Mouse (Mus musculus): Measurements from ENCODE around the gene Apopt1. TPM values are rescaled to one million over a fixed set of nuclear protein-coding genes. Genes with fewer than 3 reads are reported as not detected.
A peak's percentile ranks its signal among the peaks of the same experiment; 100 is the strongest.

Apopt1 gene
- polyA plus RNA-seq (2015; fragmentation: Nextera tagmentation; extraction: Ambion mirVana): 41.8 and 42.8 TPM in 2 replicates

- WGBS: under 1% methylated on average over 57 of the region's 86 CpGs
Observed at GRCm38 (mm10) chr12:111713004-111713651, at the start of gene Apopt1, which contains the start of gene Bag5. Gene Apopt1, plus strand, starts transcription at chr12:111713261. Gene Bag5, minus strand, starts transcription at chr12:111713257.

GRCm38 (mm10) chr12:111664144-111664634 is 48.9 kb upstream of the Apopt1 start:
- DNase-seq (ENCODE audit: low spot score): no peak
- TF ChIP-seq EP300 (optimal IDR thresholded peaks at IDR 0.05) (no peak), CTCF (IDR thresholded peaks at IDR 0.05; ENCODE audit: low read depth) (peak; percentile 28; the same call in 1 of the 2 replicates)
- ATAC-seq (ENCODE audit: low FRiP score, low TSS enrichment): peak; percentile 61
- no peaks in the 10 kb centered on the region; the same call in 1 of the 2 replicates for H3K36me3 ChIP-seq (ENCODE audit: control insufficient read depth, insufficient read depth, low read length)
- no peaks in the 10 kb centered on the region for H3K27me3 ChIP-seq (ENCODE audit: control insufficient read depth, insufficient read depth, low read length)
- WGBS: 17% methylated on average over 6 of the region's 6 CpGs
- H3K4me2 ChIP-seq (replicated peaks; ENCODE audit: low read depth): peak overlapping the region; percentile 8; the same call in 1 of the 2 replicates
- H3K9me3 ChIP-seq (ENCODE audit: control insufficient read depth, low read length): no peaks in the 10 kb centered on the region
- H3K27ac ChIP-seq (replicated peaks): peak overlapping the region; percentile 82
- H3K4me1 ChIP-seq (replicated peaks; ENCODE audit: control insufficient read depth, insufficient read depth): 0 out of 2 replicates have a peak, but pooled peaks cover 2% of the 10 kb centered on the region
- H3K9ac ChIP-seq (ENCODE audit: low read length): no peak overlapping the region
- no peak overlapping the region for H3K4me3 ChIP-seq (ENCODE audit: low read depth, low read length)

More at GRCm38 (mm10) chr12:111713004-111713651, at the start of gene Apopt1, which contains the start of gene Bag5:
- H3K27me3 ChIP-seq (ENCODE audit: control insufficient read depth, insufficient read depth, low read length): no peaks in the 10 kb centered on the region
- H3K4me3 ChIP-seq (ENCODE audit: low read depth, low read length): peak within 1 kb of the TSS; percentile 94
- ATAC-seq (ENCODE audit: low FRiP score, low TSS enrichment): peak; percentile 98
- H3K4me2 ChIP-seq (replicated peaks; ENCODE audit: low read depth): peak within 1 kb of the TSS; percentile 83
- H3K27ac ChIP-seq (replicated peaks): peak within 1 kb of the TSS; percentile 88
- H3K4me1 ChIP-seq (replicated peaks; ENCODE audit: control insufficient read depth, insufficient read depth): peaks cover 3% of the 10 kb centered on the region; the same call in 1 of the 2 replicates
- no peaks in the 10 kb centered on the region for H3K9me3 ChIP-seq (ENCODE audit: control insufficient read depth, low read length)
- peak; percentile 47 for TF ChIP-seq CTCF (IDR thresholded peaks at IDR 0.05; ENCODE audit: low read depth)
- TF ChIP-seq EP300 (optimal IDR thresholded peaks at IDR 0.05): no peak
- DNase-seq (ENCODE audit: low spot score): peak; percentile 95
- H3K36me3 ChIP-seq (ENCODE audit: control insufficient read depth, insufficient read depth, low read length): peaks cover 16% of the 10 kb centered on the region; the same call in 1 of the 2 replicates
- H3K9ac ChIP-seq (ENCODE audit: low read length): peak within 1 kb of the TSS; percentile 97

- DNase-seq (ENCODE audit: low spot score): no peak
- no peaks in the 10 kb centered on the region for H3K27me3 ChIP-seq (ENCODE audit: control insufficient read depth, insufficient read depth, low read length)
- 0 out of 2 replicates have a peak overlapping the region, but pooled peaks have one; percentile 8 for H3K9ac ChIP-seq (ENCODE audit: low read length)
- 72% methylated on average over 13 of the region's 13 CpGs for WGBS
- H3K4me3 ChIP-seq (ENCODE audit: low read depth, low read length): no peak overlapping the region
- H3K9me3 ChIP-seq (ENCODE audit: control insufficient read depth, low read length): no peaks in the 10 kb centered on the region
- ATAC-seq (ENCODE audit: low FRiP score, low TSS enrichment): no peak
- H3K4me1 ChIP-seq (replicated peaks; ENCODE audit: control insufficient read depth, insufficient read depth): 0 out of 2 replicates have a peak, but pooled peaks cover 2% of the 10 kb centered on the region
- peak overlapping the region; percentile 82 for H3K27ac ChIP-seq (replicated peaks)
- H3K36me3 ChIP-seq (ENCODE audit: control insufficient read depth, insufficient read depth, low read length): no peaks in the 10 kb centered on the region; the same call in 1 of the 2 replicates
- no peak overlapping the region for H3K4me2 ChIP-seq (replicated peaks; ENCODE audit: low read depth)
- no peak for TF ChIP-seq CTCF (IDR thresholded peaks at IDR 0.05; ENCODE audit: low read depth)
- no peak for TF ChIP-seq EP300 (optimal IDR thresholded peaks at IDR 0.05)
Observed at GRCm38 (mm10) chr12:111665041-111665880, 47.8 kb upstream of the Apopt1 start.

GRCm38 (mm10) chr12:111666380-111666779 is 46.7 kb upstream of the Apopt1 start:
- 0 out of 2 replicates have a peak, but pooled peaks cover 2% of the 10 kb centered on the region for H3K4me1 ChIP-seq (replicated peaks; ENCODE audit: control insufficient read depth, insufficient read depth)
- WGBS: 62% methylated on average over 13 of the region's 13 CpGs

GRCm38 (mm10) chr12:111667421-111667820 is 45.6 kb upstream of the Apopt1 start:
- Histone ChIP-seq H3K4me3 (ENCODE audit: low read depth, low read length) (no peak overlapping the region), H3K27ac (replicated peaks) (no peak overlapping the region), H3K4me1 (replicated peaks; ENCODE audit: control insufficient read depth, insufficient read depth) (0 out of 2 replicates have a peak, but pooled peaks cover 3% of the 10 kb centered on the region), H3K27me3 (ENCODE audit: control insufficient read depth, insufficient read depth, low read length) (no peaks in the 10 kb centered on the region), H3K9me3 (ENCODE audit: control insufficient read depth, low read length) (no peaks in the 10 kb centered on the region), H3K9ac (ENCODE audit: low read length) (no peak overlapping the region), H3K36me3 (ENCODE audit: control insufficient read depth, insufficient read depth, low read length) (no peaks in the 10 kb centered on the region), H3K4me2 (replicated peaks; ENCODE audit: low read depth) (no peak overlapping the region)
- no peak for TF ChIP-seq CTCF (IDR thresholded peaks at IDR 0.05; ENCODE audit: low read depth)
- no peak for TF ChIP-seq EP300 (optimal IDR thresholded peaks at IDR 0.05)
- no peak for DNase-seq (ENCODE audit: low spot score)
- WGBS: 91% methylated on average over 5 of the region's 5 CpGs
- no peak for ATAC-seq (ENCODE audit: low FRiP score, low TSS enrichment)

More at GRCm38 (mm10) chr12:111666380-111666779, 46.7 kb upstream of the Apopt1 start:
- Histone ChIP-seq H3K36me3 (ENCODE audit: control insufficient read depth, insufficient read depth, low read length) (no peaks in the 10 kb centered on the region), H3K4me3 (ENCODE audit: low read depth, low read length) (no peak overlapping the region), H3K9me3 (ENCODE audit: control insufficient read depth, low read length) (no peaks in the 10 kb centered on the region), H3K9ac (ENCODE audit: low read length) (no peak overlapping the region), H3K27me3 (ENCODE audit: control insufficient read depth, insufficient read depth, low read length) (no peaks in the 10 kb centered on the region), H3K27ac (replicated peaks) (no peak overlapping the region), H3K4me2 (replicated peaks; ENCODE audit: low read depth) (no peak overlapping the region)
- DNase-seq (ENCODE audit: low spot score) (no peak), ATAC-seq (ENCODE audit: low FRiP score, low TSS enrichment) (no peak)
- no peak for TF ChIP-seq EP300 (optimal IDR thresholded peaks at IDR 0.05)
- TF ChIP-seq CTCF (IDR thresholded peaks at IDR 0.05; ENCODE audit: low read depth): no peak

Measured in stomach, postnatal 0 days (tissue).